Mouse (Mus musculus) cerebellum, adult 2 months (tissue): ENCODE measurements around the gene Syt3.

ENCODE experiments used
- CTCF ChIP-seq: fragments of 200-500 bp; IDR thresholded peaks from 2 replicates; pipeline ENCODE4 v1.5.1; 2011; ENCODE audit warnings: low read depth, mild to moderate bottlenecking, control low read depth, low read length, moderate library complexity, borderline replicate concordance; ENCODE audit not compliant: insufficient read depth
- POLR2A ChIP-seq: fragments of 200-500 bp; IDR thresholded peaks from 2 replicates; pipeline ENCODE4 v1.6.1; 2011; ENCODE audit warnings: low read length, control low read depth, borderline replicate concordance; ENCODE audit not compliant: insufficient read depth

DNA sequence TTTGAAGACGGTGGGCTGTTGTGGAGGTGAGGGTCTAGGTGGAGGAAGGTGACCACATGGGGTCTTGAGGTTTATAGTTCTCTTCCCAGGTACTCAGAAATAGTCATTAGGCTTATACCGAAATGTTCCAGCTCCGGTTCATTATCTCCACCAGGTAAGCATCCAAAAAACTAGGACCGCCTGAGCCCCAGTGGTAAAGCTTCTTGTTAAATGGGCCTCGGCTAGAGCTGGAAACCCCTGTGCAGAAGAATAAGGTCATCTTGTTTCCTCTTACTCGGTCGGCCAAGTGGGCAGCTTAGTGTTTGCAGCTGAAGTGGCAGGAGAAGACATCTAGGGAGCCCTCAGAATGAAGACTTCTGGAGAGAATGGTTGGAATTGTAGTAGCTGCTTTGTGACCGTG, 11.2 kb upstream of the Syt3 start:
- no peak for TF ChIP-seq POLR2A
- TF ChIP-seq CTCF = no peak
